Mouse (Mus musculus): Measurements from ENCODE around the gene Bcas3. TPM values are rescaled to one million over a fixed set of nuclear protein-coding genes. Genes with fewer than 3 reads are reported as not detected.
A peak's percentile ranks its signal among the peaks of the same experiment; 100 is the strongest.

Bcas3 gene
- polyA plus RNA-seq, 1 experiment from 2014 or later: 44.3 TPM

DNA sequence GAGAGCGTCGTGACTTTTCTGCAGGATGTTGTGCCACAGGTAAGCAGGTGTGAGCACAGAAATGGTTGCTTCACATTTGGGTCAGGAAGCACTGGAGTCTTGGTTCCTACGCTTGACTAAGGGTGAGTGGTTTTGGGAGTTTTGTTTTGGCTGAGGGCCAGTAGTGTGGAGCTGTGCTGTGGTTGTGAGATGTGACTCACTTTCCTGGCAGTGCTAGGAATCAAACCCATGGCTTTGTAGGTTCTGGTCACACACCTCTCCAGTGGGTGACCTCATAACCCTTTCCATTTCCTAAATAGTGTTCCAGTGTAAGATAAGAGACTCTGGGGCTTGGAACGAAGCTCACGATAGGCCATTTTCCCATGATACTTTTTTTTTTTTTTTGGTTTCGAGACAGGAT, 6.7 kb downstream of the Bcas3 start:
- ATAC-seq (ENCODE audit: insufficient read depth, low FRiP score, low TSS enrichment) (no peak), DNase-seq (ENCODE audit: low spot score) (no peak)
- Histone ChIP-seq H3K9ac (ENCODE audit: low read length) (no peak overlapping the region), H3K4me2 (ENCODE audit: low read depth) (no peak overlapping the region), H3K27ac (ENCODE audit: low read depth, low read length) (no peak overlapping the region), H3K4me1 (ENCODE audit: control insufficient read depth, insufficient read depth, low read length) (no peaks in the 10 kb centered on the region), H3K9me3 (ENCODE audit: control insufficient read depth, low read length) (no peaks in the 10 kb centered on the region), H3K27me3 (ENCODE audit: control insufficient read depth, insufficient read depth, low read length) (no peaks in the 10 kb centered on the region), H3K36me3 (ENCODE audit: control insufficient read depth, insufficient read depth, low read length) (no peaks in the 10 kb centered on the region; the same call in 1 of the 2 replicates), H3K4me3 (ENCODE audit: low read depth, low read length) (no peak overlapping the region)
- 93% methylated on average over 6 of the region's 6 CpGs for whole genome bisulfite sequencing

DNA sequence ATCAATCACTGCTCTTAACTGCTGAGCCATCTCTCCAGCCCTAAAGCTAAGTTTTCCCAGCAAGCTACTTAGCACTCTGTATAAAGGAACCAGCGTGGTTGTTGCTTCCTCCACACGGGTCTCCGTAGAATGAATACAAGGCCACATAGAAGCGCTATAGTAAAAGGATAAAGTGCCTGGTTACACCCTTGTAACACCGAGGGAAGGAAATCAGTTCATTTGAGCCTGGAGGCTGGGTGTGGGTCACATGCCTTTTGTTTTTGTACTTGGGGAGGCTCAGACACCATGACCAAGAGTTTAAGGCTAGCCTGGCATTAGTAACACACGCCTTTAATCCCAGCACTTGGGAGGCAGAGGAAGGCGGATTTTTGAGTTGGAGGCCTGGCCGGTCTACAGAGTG, 8.7 kb downstream of the Bcas3 start:
- H3K4me1 ChIP-seq (ENCODE audit: control insufficient read depth, insufficient read depth, low read length): no peaks in the 10 kb centered on the region
- ATAC-seq (ENCODE audit: insufficient read depth, low FRiP score, low TSS enrichment) (no peak), DNase-seq (ENCODE audit: low spot score) (no peak)
- H3K9ac ChIP-seq (ENCODE audit: low read length): no peak overlapping the region
- WGBS: 85% methylated on average over 8 of the region's 8 CpGs
- no peaks in the 10 kb centered on the region; the same call in 1 of the 2 replicates for H3K36me3 ChIP-seq (ENCODE audit: control insufficient read depth, insufficient read depth, low read length)
- H3K27ac ChIP-seq (ENCODE audit: low read depth, low read length): no peak overlapping the region
- H3K9me3 ChIP-seq (ENCODE audit: control insufficient read depth, low read length): no peaks in the 10 kb centered on the region
- H3K27me3 ChIP-seq (ENCODE audit: control insufficient read depth, insufficient read depth, low read length): no peaks in the 10 kb centered on the region
- H3K4me2 ChIP-seq (ENCODE audit: low read depth): no peak overlapping the region
- no peak overlapping the region for H3K4me3 ChIP-seq (ENCODE audit: low read depth, low read length)

DNA sequence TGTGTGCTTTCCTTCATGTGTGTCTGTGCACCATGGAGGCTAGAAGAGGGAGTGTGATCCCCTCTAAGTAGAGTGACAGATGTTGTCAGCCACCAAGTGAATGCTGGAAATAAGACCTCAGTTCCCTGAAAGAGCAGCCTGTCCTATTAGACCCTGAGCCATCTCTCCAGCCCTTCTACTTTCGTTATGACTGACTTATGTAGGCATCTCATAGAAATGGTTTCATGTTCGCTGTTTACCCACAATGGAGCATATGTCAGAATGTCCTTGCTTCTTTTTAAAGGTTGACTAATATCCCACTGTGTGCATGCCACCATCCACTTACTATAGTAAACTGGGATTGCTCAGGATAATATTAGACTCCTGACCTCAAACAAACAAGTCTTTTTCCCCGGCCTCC, 13.2 kb downstream of the Bcas3 start:
- Histone ChIP-seq H3K4me3 (ENCODE audit: low read depth, low read length) (no peak overlapping the region), H3K9me3 (ENCODE audit: control insufficient read depth, low read length) (no peaks in the 10 kb centered on the region), H3K4me1 (ENCODE audit: control insufficient read depth, insufficient read depth, low read length) (no peaks in the 10 kb centered on the region), H3K27ac (ENCODE audit: low read depth, low read length) (no peak overlapping the region), H3K4me2 (ENCODE audit: low read depth) (no peak overlapping the region), H3K36me3 (ENCODE audit: control insufficient read depth, insufficient read depth, low read length) (no peaks in the 10 kb centered on the region; the same call in 1 of the 2 replicates), H3K9ac (ENCODE audit: low read length) (no peak overlapping the region), H3K27me3 (ENCODE audit: control insufficient read depth, insufficient read depth, low read length) (no peaks in the 10 kb centered on the region)
- no peak for ATAC-seq (ENCODE audit: insufficient read depth, low FRiP score, low TSS enrichment)
- WGBS: 90% methylated on average over 3 of the region's 3 CpGs
- no peak for DNase-seq (ENCODE audit: low spot score)

DNA sequence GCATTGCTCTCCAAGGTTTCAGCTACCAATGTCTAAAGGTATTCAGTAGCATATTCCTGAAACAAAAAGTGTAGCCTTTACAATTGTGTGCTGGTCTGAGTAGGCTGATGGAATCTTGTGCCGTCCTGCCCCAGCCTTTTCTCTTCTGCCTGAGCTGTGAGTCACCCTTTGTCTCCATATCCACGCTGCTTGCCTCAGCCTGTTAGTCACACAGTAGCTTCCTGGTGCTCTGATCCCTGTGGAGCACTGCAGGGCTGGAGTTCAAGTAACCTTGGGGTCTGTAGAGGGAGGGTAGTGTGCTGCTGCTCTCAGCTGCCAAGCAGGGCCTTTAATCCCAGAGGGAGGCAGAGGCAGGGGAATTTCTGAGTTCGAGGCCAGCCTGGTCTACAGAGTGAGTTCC, 14.9 kb downstream of the Bcas3 start:
- H3K4me1 ChIP-seq (ENCODE audit: control insufficient read depth, insufficient read depth, low read length): no peaks in the 10 kb centered on the region
- no peak overlapping the region for H3K4me2 ChIP-seq (ENCODE audit: low read depth)
- no peak overlapping the region for H3K9ac ChIP-seq (ENCODE audit: low read length)
- WGBS: 78% methylated on average over 3 of the region's 3 CpGs
- no peaks in the 10 kb centered on the region for H3K9me3 ChIP-seq (ENCODE audit: control insufficient read depth, low read length)
- H3K27me3 ChIP-seq (ENCODE audit: control insufficient read depth, insufficient read depth, low read length): no peaks in the 10 kb centered on the region
- H3K27ac ChIP-seq (ENCODE audit: low read depth, low read length): no peak overlapping the region
- no peak for ATAC-seq (ENCODE audit: insufficient read depth, low FRiP score, low TSS enrichment)
- no peak for DNase-seq (ENCODE audit: low spot score)
- H3K36me3 ChIP-seq (ENCODE audit: control insufficient read depth, insufficient read depth, low read length): no peaks in the 10 kb centered on the region; the same call in 1 of the 2 replicates
- no peak overlapping the region for H3K4me3 ChIP-seq (ENCODE audit: low read depth, low read length)

DNA sequence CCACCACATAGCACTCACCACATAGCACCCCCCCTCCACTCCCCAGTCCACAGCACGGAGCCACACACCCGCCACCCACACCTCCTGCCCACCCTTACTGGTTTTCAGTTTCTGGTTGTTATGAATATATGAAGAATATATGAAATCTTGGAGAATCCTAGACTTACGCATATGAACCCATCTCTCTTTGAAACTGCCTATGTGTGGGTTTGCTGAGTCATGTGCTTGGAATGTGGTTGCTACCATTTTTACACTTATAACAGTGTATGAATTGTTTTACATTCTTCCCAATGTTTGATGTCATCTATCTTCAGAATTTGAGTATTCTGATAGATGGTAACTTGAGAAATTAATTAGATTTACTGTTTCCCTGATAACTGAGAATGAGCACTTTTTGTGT, 26.1 kb downstream of the Bcas3 start:
- no peaks in the 10 kb centered on the region for H3K27me3 ChIP-seq (ENCODE audit: control insufficient read depth, insufficient read depth, low read length)
- 95% methylated on average over 3 of the region's 3 CpGs for WGBS
- H3K4me3 ChIP-seq (ENCODE audit: low read depth, low read length): no peak overlapping the region
- ATAC-seq (ENCODE audit: insufficient read depth, low FRiP score, low TSS enrichment): no peak
- no peaks in the 10 kb centered on the region for H3K4me1 ChIP-seq (ENCODE audit: control insufficient read depth, insufficient read depth, low read length)
- H3K36me3 ChIP-seq (ENCODE audit: control insufficient read depth, insufficient read depth, low read length): no peaks in the 10 kb centered on the region
- no peak overlapping the region for H3K4me2 ChIP-seq (ENCODE audit: low read depth)
- H3K9ac ChIP-seq (ENCODE audit: low read length): no peak overlapping the region
- no peaks in the 10 kb centered on the region for H3K9me3 ChIP-seq (ENCODE audit: control insufficient read depth, low read length)
- H3K27ac ChIP-seq (ENCODE audit: low read depth, low read length): no peak overlapping the region
- DNase-seq (ENCODE audit: low spot score): no peak

DNA sequence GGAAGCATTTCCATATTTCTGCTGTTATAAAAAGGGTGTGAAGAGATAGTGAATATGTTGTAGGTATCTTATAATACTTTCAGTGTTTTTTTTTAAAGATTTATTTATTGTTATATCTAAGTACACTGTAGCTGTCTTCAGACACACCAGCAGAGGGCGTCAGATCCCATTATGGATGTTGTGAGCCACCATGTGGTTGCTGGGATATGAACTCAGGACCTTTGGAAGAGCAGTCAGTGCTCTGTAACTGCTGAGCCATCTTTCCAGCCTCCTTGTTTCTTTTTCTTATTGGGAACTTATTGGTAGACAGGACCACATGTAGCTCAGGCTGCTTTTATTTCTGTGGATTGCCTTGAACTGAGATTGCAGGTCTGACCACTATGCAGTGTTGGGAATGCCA, 27.1 kb downstream of the Bcas3 start:
- no peaks in the 10 kb centered on the region for H3K4me1 ChIP-seq (ENCODE audit: control insufficient read depth, insufficient read depth, low read length)
- no peaks in the 10 kb centered on the region for H3K27me3 ChIP-seq (ENCODE audit: control insufficient read depth, insufficient read depth, low read length)
- H3K9ac ChIP-seq (ENCODE audit: low read length): no peak overlapping the region
- H3K9me3 ChIP-seq (ENCODE audit: control insufficient read depth, low read length): no peaks in the 10 kb centered on the region
- H3K36me3 ChIP-seq (ENCODE audit: control insufficient read depth, insufficient read depth, low read length): no peaks in the 10 kb centered on the region
- H3K4me2 ChIP-seq (ENCODE audit: low read depth): no peak overlapping the region
- WGBS: 6% methylated on average over 1 of the region's 1 CpGs
- H3K4me3 ChIP-seq (ENCODE audit: low read depth, low read length): no peak overlapping the region
- ATAC-seq (ENCODE audit: insufficient read depth, low FRiP score, low TSS enrichment) (no peak), DNase-seq (ENCODE audit: low spot score) (no peak)
- no peak overlapping the region for H3K27ac ChIP-seq (ENCODE audit: low read depth, low read length)

DNA sequence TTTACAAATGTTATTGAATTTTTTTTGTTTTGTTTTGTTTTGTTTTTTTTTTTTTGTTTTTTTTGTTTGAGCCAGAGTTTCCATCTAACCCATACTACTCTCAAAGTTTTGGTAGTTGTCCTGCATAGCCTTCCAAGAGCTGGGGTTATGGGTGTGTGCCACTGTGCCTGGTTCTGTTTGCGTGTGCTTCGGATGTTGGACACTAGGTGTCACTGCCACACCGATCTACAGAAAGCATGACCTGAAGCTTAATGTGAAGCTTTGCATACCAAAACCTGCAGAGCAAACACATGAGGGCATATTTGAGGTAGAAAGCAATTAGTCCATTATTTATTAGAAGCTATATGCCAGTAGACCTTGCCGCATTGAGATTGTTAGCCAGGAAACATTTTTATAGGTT, 29.1 kb downstream of the Bcas3 start:
- Histone ChIP-seq H3K9me3 (ENCODE audit: control insufficient read depth, low read length) (no peaks in the 10 kb centered on the region), H3K9ac (ENCODE audit: low read length) (no peak overlapping the region), H3K4me1 (ENCODE audit: control insufficient read depth, insufficient read depth, low read length) (no peaks in the 10 kb centered on the region), H3K27ac (ENCODE audit: low read depth, low read length) (no peak overlapping the region), H3K27me3 (ENCODE audit: control insufficient read depth, insufficient read depth, low read length) (no peaks in the 10 kb centered on the region), H3K36me3 (ENCODE audit: control insufficient read depth, insufficient read depth, low read length) (no peaks in the 10 kb centered on the region), H3K4me3 (ENCODE audit: low read depth, low read length) (no peak overlapping the region), H3K4me2 (ENCODE audit: low read depth) (no peak overlapping the region)
- WGBS: 24% methylated on average over 4 of the region's 4 CpGs
- ATAC-seq (ENCODE audit: insufficient read depth, low FRiP score, low TSS enrichment): no peak
- DNase-seq (ENCODE audit: low spot score): peak; percentile 81

DNA sequence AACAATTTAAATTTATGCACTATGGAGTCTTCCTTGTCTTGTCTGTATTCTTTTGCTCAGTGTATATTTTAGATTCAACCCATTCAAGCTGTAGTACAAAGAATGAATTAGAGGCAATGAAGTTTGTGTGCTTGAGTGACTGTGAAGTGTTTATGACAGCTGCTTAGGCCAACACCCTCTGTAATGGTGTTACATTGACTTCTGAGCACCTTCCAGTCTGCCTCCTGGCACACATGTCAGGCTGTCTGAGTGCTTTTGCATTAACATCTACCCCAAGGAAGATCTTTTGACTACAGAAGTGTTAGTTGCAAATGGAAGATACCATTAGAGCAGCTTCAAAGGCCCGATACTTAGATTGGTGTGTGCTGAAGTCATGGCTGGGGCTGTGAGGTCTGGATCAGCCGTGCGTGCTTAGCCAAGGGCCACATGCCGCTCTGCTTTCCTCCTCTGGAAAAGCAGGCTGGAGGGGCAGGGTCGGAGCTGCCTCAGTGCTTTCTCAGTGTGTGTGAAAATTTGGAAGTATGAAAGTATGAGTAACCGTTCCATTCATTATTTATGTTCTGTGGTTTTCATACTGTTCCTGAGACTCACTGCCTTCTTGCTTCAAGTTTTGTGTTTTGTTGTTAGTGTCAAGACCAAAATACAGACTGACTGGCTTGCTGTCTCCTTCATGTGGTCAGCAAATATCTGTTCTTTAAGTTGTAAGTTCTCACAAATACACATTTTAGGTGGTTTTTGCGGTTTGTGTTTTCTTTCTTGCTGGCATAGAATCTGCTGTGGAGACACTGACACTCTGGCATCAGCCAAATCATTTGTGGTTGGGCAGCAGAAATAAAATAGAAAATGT, 31.2 kb downstream of the Bcas3 start:
- Histone ChIP-seq H3K27me3 (ENCODE audit: control insufficient read depth, insufficient read depth, low read length) (no peaks in the 10 kb centered on the region), H3K4me2 (ENCODE audit: low read depth) (no peak overlapping the region), H3K4me1 (ENCODE audit: control insufficient read depth, insufficient read depth, low read length) (no peaks in the 10 kb centered on the region)

DNA sequence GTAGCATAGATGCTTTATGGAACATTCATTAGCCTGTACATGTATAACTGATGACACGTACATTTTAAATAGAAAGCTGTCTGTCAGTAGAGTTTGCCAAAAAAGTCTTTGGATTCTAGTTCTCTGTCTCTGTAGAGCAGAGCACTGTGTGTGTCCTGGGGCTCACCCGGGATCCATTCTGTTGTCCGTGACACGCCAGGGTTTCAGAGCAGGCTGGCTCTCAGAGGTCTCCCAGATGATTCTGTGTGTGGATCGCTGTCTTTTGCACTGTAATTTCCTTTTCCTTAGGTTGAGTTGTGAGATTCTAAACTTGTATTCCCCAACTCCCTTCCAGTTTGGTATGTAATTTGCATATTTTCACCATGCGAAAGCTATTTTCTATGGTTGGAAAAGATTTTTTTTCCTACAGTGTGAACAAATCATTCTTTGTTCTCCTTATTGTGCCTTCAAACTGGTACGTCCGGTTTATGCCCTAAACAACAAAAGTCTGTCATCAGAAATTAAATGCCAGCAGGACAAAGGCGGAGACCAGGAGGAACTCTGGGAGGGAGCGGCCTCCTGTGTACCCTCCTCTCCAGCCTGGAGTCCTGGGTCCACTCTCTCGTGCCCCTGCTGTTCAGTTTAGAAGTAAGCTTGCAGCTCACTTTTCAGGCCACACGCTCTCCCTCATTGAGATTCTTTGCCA, 39.4 kb downstream of the Bcas3 start:
- Histone ChIP-seq H3K4me1 (ENCODE audit: control insufficient read depth, insufficient read depth, low read length) (no peaks in the 10 kb centered on the region), H3K27me3 (ENCODE audit: control insufficient read depth, insufficient read depth, low read length) (no peaks in the 10 kb centered on the region), H3K36me3 (ENCODE audit: control insufficient read depth, insufficient read depth, low read length) (no peaks in the 10 kb centered on the region), H3K4me3 (ENCODE audit: low read depth, low read length) (no peak overlapping the region), H3K4me2 (ENCODE audit: low read depth) (no peak overlapping the region), H3K9me3 (ENCODE audit: control insufficient read depth, low read length) (no peaks in the 10 kb centered on the region), H3K27ac (ENCODE audit: low read depth, low read length) (no peak overlapping the region), H3K9ac (ENCODE audit: low read length) (no peak overlapping the region)
- WGBS: 55% methylated on average over 12 of the region's 12 CpGs
- ATAC-seq (ENCODE audit: insufficient read depth, low FRiP score, low TSS enrichment) (no peak), DNase-seq (ENCODE audit: low spot score) (no peak)

More for the DNA sequence above, 31.2 kb downstream of the Bcas3 start:
- Histone ChIP-seq H3K4me3 (ENCODE audit: low read depth, low read length) (no peak overlapping the region), H3K36me3 (ENCODE audit: control insufficient read depth, insufficient read depth, low read length) (no peaks in the 10 kb centered on the region), H3K9me3 (ENCODE audit: control insufficient read depth, low read length) (no peaks in the 10 kb centered on the region), H3K9ac (ENCODE audit: low read length) (no peak overlapping the region), H3K27ac (ENCODE audit: low read depth, low read length) (no peak overlapping the region)
- no peak for DNase-seq (ENCODE audit: low spot score)
- ATAC-seq (ENCODE audit: insufficient read depth, low FRiP score, low TSS enrichment): no peak
- 81% methylated on average over 7 of the region's 7 CpGs for WGBS
